Mouse (Mus musculus): ENCODE data around the gene Ston1. TPM values are rescaled to one million over a fixed set of nuclear protein-coding genes. Genes with fewer than 3 reads are reported as not detected.

The Ston1 gene
- polyA plus RNA-seq, 1 experiment, result 88.3 TPM

GRCm38 (mm10) chr17:88629381-88629759 lies 31.9 kb downstream of the Ston1 start:
- TF ChIP-seq CTCF (IDR thresholded peaks at IDR 0.05; ENCODE audit: borderline replicate concordance, insufficient read depth, low read length) (no peak), POLR2A (IDR thresholded peaks at IDR 0.05; ENCODE audit: low read depth, low read length) (peak; percentile 48)
- Histone ChIP-seq H3K27ac (ENCODE audit: insufficient read depth, low read length) (peak overlapping the region; percentile 97), H3K4me3 (ENCODE audit: insufficient read depth, low read length) (peak overlapping the region; percentile 36), H3K4me1 (ENCODE audit: control insufficient read depth, insufficient read depth, low read length) (peaks cover 12% of the 10 kb centered on the region; the same call in 1 of the 2 replicates)

GRCm38 (mm10) chr17:88629931-88630553 lies 32.6 kb downstream of the Ston1 start:
- H3K4me3 ChIP-seq (ENCODE audit: insufficient read depth, low read length), result peak overlapping the region; percentile 36
- peak overlapping the region; percentile 97 for H3K27ac ChIP-seq (ENCODE audit: insufficient read depth, low read length)
- TF ChIP-seq CTCF (IDR thresholded peaks at IDR 0.05; ENCODE audit: borderline replicate concordance, insufficient read depth, low read length), result no peak
- TF ChIP-seq POLR2A (IDR thresholded peaks at IDR 0.05; ENCODE audit: low read depth, low read length), result no peak
- peaks cover 12% of the 10 kb centered on the region; the same call in 1 of the 2 replicates for H3K4me1 ChIP-seq (ENCODE audit: control insufficient read depth, insufficient read depth, low read length)

GRCm38 (mm10) chr17:88630554-88630948 lies 33.1 kb downstream of the Ston1 start:
- peaks cover 13% of the 10 kb centered on the region; the same call in 1 of the 2 replicates for H3K4me1 ChIP-seq (ENCODE audit: control insufficient read depth, insufficient read depth, low read length)
- no peak for TF ChIP-seq CTCF (IDR thresholded peaks at IDR 0.05; ENCODE audit: borderline replicate concordance, insufficient read depth, low read length)
- TF ChIP-seq POLR2A (IDR thresholded peaks at IDR 0.05; ENCODE audit: low read depth, low read length), result no peak
- peak overlapping the region; percentile 97 for H3K27ac ChIP-seq (ENCODE audit: insufficient read depth, low read length)
- H3K4me3 ChIP-seq (ENCODE audit: insufficient read depth, low read length), result peak overlapping the region; percentile 36

GRCm38 (mm10) chr17:88632631-88633030 lies 35.1 kb downstream of the Ston1 start:
- TF ChIP-seq POLR2A (IDR thresholded peaks at IDR 0.05; ENCODE audit: low read depth, low read length), result no peak
- TF ChIP-seq CTCF (IDR thresholded peaks at IDR 0.05; ENCODE audit: borderline replicate concordance, insufficient read depth, low read length), result no peak
- Histone ChIP-seq H3K27ac (ENCODE audit: insufficient read depth, low read length) (no peak overlapping the region), H3K4me1 (ENCODE audit: control insufficient read depth, insufficient read depth, low read length) (0 out of 2 replicates have a peak, but pooled peaks cover 14% of the 10 kb centered on the region), H3K4me3 (ENCODE audit: insufficient read depth, low read length) (no peak overlapping the region)

GRCm38 (mm10) chr17:88636076-88636475 lies 38.6 kb downstream of the Ston1 start:
- no peak overlapping the region for H3K27ac ChIP-seq (ENCODE audit: insufficient read depth, low read length)
- 0 out of 2 replicates have a peak, but pooled peaks cover 8% of the 10 kb centered on the region for H3K4me1 ChIP-seq (ENCODE audit: control insufficient read depth, insufficient read depth, low read length)
- H3K4me3 ChIP-seq (ENCODE audit: insufficient read depth, low read length), result no peak overlapping the region
- no peak for TF ChIP-seq POLR2A (IDR thresholded peaks at IDR 0.05; ENCODE audit: low read depth, low read length)

- TF ChIP-seq POLR2A (IDR thresholded peaks at IDR 0.05; ENCODE audit: low read depth, low read length) (no peak), CTCF (IDR thresholded peaks at IDR 0.05; ENCODE audit: borderline replicate concordance, insufficient read depth, low read length) (peak; percentile 11; the same call in 1 of the 2 replicates)
Observed at GRCm38 (mm10) chr17:88636587-88636986, 39.1 kb downstream of the Ston1 start.

GRCm38 (mm10) chr17:88641012-88641411 lies 43.5 kb downstream of the Ston1 start:
- Histone ChIP-seq H3K4me1 (ENCODE audit: control insufficient read depth, insufficient read depth, low read length) (0 out of 2 replicates have a peak, but pooled peaks cover 2% of the 10 kb centered on the region), H3K4me3 (ENCODE audit: insufficient read depth, low read length) (no peak overlapping the region), H3K27ac (ENCODE audit: insufficient read depth, low read length) (no peak overlapping the region)
- TF ChIP-seq CTCF (IDR thresholded peaks at IDR 0.05; ENCODE audit: borderline replicate concordance, insufficient read depth, low read length), result 0 out of 2 replicates have a peak, but pooled peaks have one; percentile 14
- TF ChIP-seq POLR2A (IDR thresholded peaks at IDR 0.05; ENCODE audit: low read depth, low read length), result no peak

More at GRCm38 (mm10) chr17:88636587-88636986, 39.1 kb downstream of the Ston1 start:
- 0 out of 2 replicates have a peak, but pooled peaks cover 8% of the 10 kb centered on the region for H3K4me1 ChIP-seq (ENCODE audit: control insufficient read depth, insufficient read depth, low read length)
- H3K27ac ChIP-seq (ENCODE audit: insufficient read depth, low read length), result no peak overlapping the region
- H3K4me3 ChIP-seq (ENCODE audit: insufficient read depth, low read length), result no peak overlapping the region

- no peak overlapping the region for H3K27ac ChIP-seq (ENCODE audit: insufficient read depth, low read length)
- no peaks in the 10 kb centered on the region for H3K4me1 ChIP-seq (ENCODE audit: control insufficient read depth, insufficient read depth, low read length)
- no peak overlapping the region for H3K4me3 ChIP-seq (ENCODE audit: insufficient read depth, low read length)
- TF ChIP-seq POLR2A (IDR thresholded peaks at IDR 0.05; ENCODE audit: low read depth, low read length) (no peak), CTCF (IDR thresholded peaks at IDR 0.05; ENCODE audit: borderline replicate concordance, insufficient read depth, low read length) (no peak)
Observed at GRCm38 (mm10) chr17:88641836-88642235, 44.4 kb downstream of the Ston1 start.

GRCm38 (mm10) chr17:88644876-88645275 lies 47.4 kb downstream of the Ston1 start:
- Histone ChIP-seq H3K4me3 (ENCODE audit: insufficient read depth, low read length) (no peak overlapping the region), H3K4me1 (ENCODE audit: control insufficient read depth, insufficient read depth, low read length) (no peaks in the 10 kb centered on the region), H3K27ac (ENCODE audit: insufficient read depth, low read length) (no peak overlapping the region)
- no peak for TF ChIP-seq CTCF (IDR thresholded peaks at IDR 0.05; ENCODE audit: borderline replicate concordance, insufficient read depth, low read length)
- no peak for TF ChIP-seq POLR2A (IDR thresholded peaks at IDR 0.05; ENCODE audit: low read depth, low read length)

GRCm38 (mm10) chr17:88645299-88645698 lies 47.8 kb downstream of the Ston1 start:
- H3K4me3 ChIP-seq (ENCODE audit: insufficient read depth, low read length), result no peak overlapping the region
- no peak for TF ChIP-seq POLR2A (IDR thresholded peaks at IDR 0.05; ENCODE audit: low read depth, low read length)
- TF ChIP-seq CTCF (IDR thresholded peaks at IDR 0.05; ENCODE audit: borderline replicate concordance, insufficient read depth, low read length), result no peak
- no peak overlapping the region for H3K27ac ChIP-seq (ENCODE audit: insufficient read depth, low read length)
- no peaks in the 10 kb centered on the region for H3K4me1 ChIP-seq (ENCODE audit: control insufficient read depth, insufficient read depth, low read length)
